ENCODE assay signal across 13 mouse cellular contexts in genomic region chr6:91346071-91346905, GRCm38 (mm10).
A peak's percentile ranks its signal among the peaks of the same experiment; 100 is the strongest.
DNase-seq lines count a peak whose midpoint lies in the region; ATAC-seq lines count a peak whose summit lies in the region.
"Had no signal": no experiment of that assay in that cellular context is flagged by ENCODE, and none has a peak within 500 bp of the region (broad histone marks: within the 10 kb centered on the region; RNA-seq: fewer than 3 reads in every experiment).

No protein-coding gene starts in this region.

- H3K4me2 ChIP-seq in midbrain, embryonic 12.5 days (replicated peaks) = peak overlapping the region; percentile 27
- H3K4me2 ChIP-seq: stomach, embryonic 15.5 days had no signal

- no peak overlapping the region for H3K9ac ChIP-seq in midbrain, embryonic 12.5 days (replicated peaks)
- H3K9ac ChIP-seq: liver, embryonic 14.5 days; stomach, embryonic 15.5 days had no signal

- 6% methylated on average over 10 of the region's 10 CpGs for WGBS in midbrain, embryonic 12.5 days

- H3K4me1 ChIP-seq in midbrain, embryonic 12.5 days = peaks cover 70% of the 10 kb centered on the region
- H3K4me1 ChIP-seq: stomach, embryonic 15.5 days had no signal

- H3K27me3 ChIP-seq in midbrain, embryonic 12.5 days = peaks cover 39% of the 10 kb centered on the region
- H3K27me3 ChIP-seq: stomach, embryonic 15.5 days had no signal

- H3K36me3 ChIP-seq in midbrain, embryonic 12.5 days = no peaks in the 10 kb centered on the region
- H3K36me3 ChIP-seq: stomach, embryonic 15.5 days had no signal

- ATAC-seq in midbrain, embryonic 12.5 days (ENCODE audit: low FRiP score, low read depth) = peak; percentile 81

- H3K27ac ChIP-seq in midbrain, embryonic 12.5 days (replicated peaks) = peak overlapping the region; percentile 90
- H3K27ac ChIP-seq: liver, embryonic 14.5 days; stomach, embryonic 15.5 days had no signal

- no peak overlapping the region for H3K4me3 ChIP-seq in midbrain, embryonic 12.5 days
- H3K4me3 ChIP-seq: myocyte; stomach, embryonic 15.5 days had no signal

- DNase-seq in right cerebral cortex, postnatal 10 days (ENCODE audit: low spot score in 2 of 2) = peak; percentile 76 to 79
- DNase-seq in right cerebral cortex, postnatal 14 days = no peak
- DNase-seq in frontal cortex, postnatal 10 days (ENCODE audit: low spot score in 2 of 2) = peak; percentile 50 to 53
- DNase-seq in right cerebral cortex, postnatal 4 days = peak; percentile 42
- DNase-seq in ovary, postnatal 14 days (ENCODE audit: low spot score) = no peak
- DNase-seq in ovary, adult 18-20 months (ENCODE audit: low spot score) = no peak
- DNase-seq in spleen, adult 18-20 months = no peak
- DNase-seq: cerebellum, postnatal 36 days; gastrocnemius, postnatal 14 days had no signal

- H3K9me3 ChIP-seq in midbrain, embryonic 12.5 days = no peaks in the 10 kb centered on the region
- H3K9me3 ChIP-seq: stomach, embryonic 15.5 days had no signal

Comparison
In these comparisons a context has a peak if more than half of its experiments do, and no peak if none do; other contexts are left out.
1. DNase-seq: peak in right cerebral cortex, postnatal 10 days (2 of 2), frontal cortex, postnatal 10 days (2 of 2) and right cerebral cortex, postnatal 4 days (single experiment); none in right cerebral cortex, postnatal 14 days (single experiment), ovary, postnatal 14 days (single experiment), ovary, adult 18-20 months (single experiment) and spleen, adult 18-20 months (0 of 2).